Mouse (Mus musculus): ENCODE measurements at regions not wholly inside any gene's neighbourhood (a gene's known extent, or its start where the extent isn't known, plus 50 kb on each side); places are given as distances from the start of the nearest gene placed in this dataset. TPM values are rescaled to one million over a fixed set of nuclear protein-coding genes. Genes with fewer than 3 reads are reported as not detected.

DNA sequence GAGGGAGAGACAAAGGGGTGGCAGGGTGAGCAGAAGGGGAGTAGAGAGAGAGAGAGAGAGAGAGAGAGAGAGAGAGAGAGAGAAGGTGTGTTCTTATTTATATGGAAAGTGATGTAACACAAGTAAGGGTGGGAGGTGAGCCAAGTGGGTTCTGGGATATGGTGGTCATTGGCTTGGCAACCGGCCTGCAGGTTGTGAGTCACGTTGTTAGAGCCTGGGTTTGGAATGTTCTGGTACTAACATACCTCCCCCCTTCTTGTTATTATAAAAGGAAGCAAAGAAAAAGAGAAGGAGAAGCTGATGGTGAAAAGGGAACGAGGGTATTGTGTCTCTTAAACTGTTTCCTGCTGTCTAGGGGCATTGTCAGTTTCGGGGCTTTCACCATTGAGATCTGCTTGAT lies 58.3 kb upstream of the Lemd2 start:
- 63% methylated on average over 4 of the region's 4 CpGs for WGBS

GRCm38 (mm10) chr17:27261981-27262380 lies 57.7 kb upstream of the Lemd2 start:
- Histone ChIP-seq H3K27ac (ENCODE audit: low read depth, low read length) (no peak overlapping the region), H3K9ac (replicated peaks; ENCODE audit: low read length, poor library complexity, severe bottlenecking) (no peak overlapping the region), H3K27me3 (ENCODE audit: insufficient read depth, low read length) (no peaks in the 10 kb centered on the region), H3K9me3 (ENCODE audit: low read length) (no peaks in the 10 kb centered on the region), H3K4me3 (ENCODE audit: low read depth, low read length) (no peak overlapping the region), H3K4me2 (ENCODE audit: low read depth, low read length, poor library complexity, severe bottlenecking) (no peak overlapping the region), H3K36me3 (ENCODE audit: insufficient read depth, low read length) (no peaks in the 10 kb centered on the region), H3K4me1 (ENCODE audit: insufficient read depth, low read length) (no peaks in the 10 kb centered on the region)
- 90% methylated on average over 9 of the region's 9 CpGs for WGBS
- no peak for ATAC-seq (ENCODE audit: low FRiP score)
- TF ChIP-seq CTCF (IDR thresholded peaks at IDR 0.05), result no peak
- DNase-seq (ENCODE audit: low spot score), result no peak

More for the DNA sequence above, 58.3 kb upstream of the Lemd2 start:
- H3K27ac ChIP-seq (ENCODE audit: low read depth, low read length), result no peak overlapping the region
- H3K36me3 ChIP-seq (ENCODE audit: insufficient read depth, low read length), result no peaks in the 10 kb centered on the region
- no peak overlapping the region for H3K4me3 ChIP-seq (ENCODE audit: low read depth, low read length)
- no peak overlapping the region for H3K4me2 ChIP-seq (ENCODE audit: low read depth, low read length, poor library complexity, severe bottlenecking)
- no peaks in the 10 kb centered on the region for H3K4me1 ChIP-seq (ENCODE audit: insufficient read depth, low read length)
- no peaks in the 10 kb centered on the region for H3K27me3 ChIP-seq (ENCODE audit: insufficient read depth, low read length)
- no peak for TF ChIP-seq CTCF (IDR thresholded peaks at IDR 0.05)
- DNase-seq (ENCODE audit: low spot score) (no peak), ATAC-seq (ENCODE audit: low FRiP score) (no peak)
- no peaks in the 10 kb centered on the region for H3K9me3 ChIP-seq (ENCODE audit: low read length)
- no peak overlapping the region for H3K9ac ChIP-seq (replicated peaks; ENCODE audit: low read length, poor library complexity, severe bottlenecking)

DNA sequence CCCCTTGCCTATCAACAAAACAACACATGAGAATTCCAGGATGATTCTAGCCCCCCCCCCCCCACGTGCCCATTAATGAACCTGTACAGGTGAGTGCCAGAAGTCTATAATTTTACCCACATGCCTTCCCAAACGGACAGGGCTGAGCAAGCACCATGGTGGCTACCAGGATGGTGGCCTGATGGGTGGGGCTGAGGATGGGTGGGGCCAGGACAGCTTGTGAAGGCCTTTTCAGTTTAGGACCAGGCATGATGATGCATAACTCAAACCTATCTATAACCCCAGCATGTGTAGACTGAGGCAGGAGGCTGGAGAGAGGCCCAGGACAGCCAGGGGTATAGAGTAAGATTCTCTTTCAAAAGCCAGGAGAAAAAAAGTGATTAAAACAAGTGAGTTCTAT lies 57.0 kb upstream of the Lemd2 start:
- Histone ChIP-seq H3K9me3 (ENCODE audit: low read length) (no peaks in the 10 kb centered on the region), H3K4me2 (ENCODE audit: low read depth, low read length, poor library complexity, severe bottlenecking) (no peak overlapping the region), H3K9ac (replicated peaks; ENCODE audit: low read length, poor library complexity, severe bottlenecking) (no peak overlapping the region), H3K36me3 (ENCODE audit: insufficient read depth, low read length) (no peaks in the 10 kb centered on the region), H3K27me3 (ENCODE audit: insufficient read depth, low read length) (no peaks in the 10 kb centered on the region), H3K4me1 (ENCODE audit: insufficient read depth, low read length) (no peaks in the 10 kb centered on the region), H3K27ac (ENCODE audit: low read depth, low read length) (no peak overlapping the region), H3K4me3 (ENCODE audit: low read depth, low read length) (no peak overlapping the region)
- ATAC-seq (ENCODE audit: low FRiP score), result no peak
- DNase-seq (ENCODE audit: low spot score), result no peak
- no peak for TF ChIP-seq CTCF (IDR thresholded peaks at IDR 0.05)
- whole genome bisulfite sequencing, result 76% methylated on average over 2 of the region's 2 CpGs

DNA sequence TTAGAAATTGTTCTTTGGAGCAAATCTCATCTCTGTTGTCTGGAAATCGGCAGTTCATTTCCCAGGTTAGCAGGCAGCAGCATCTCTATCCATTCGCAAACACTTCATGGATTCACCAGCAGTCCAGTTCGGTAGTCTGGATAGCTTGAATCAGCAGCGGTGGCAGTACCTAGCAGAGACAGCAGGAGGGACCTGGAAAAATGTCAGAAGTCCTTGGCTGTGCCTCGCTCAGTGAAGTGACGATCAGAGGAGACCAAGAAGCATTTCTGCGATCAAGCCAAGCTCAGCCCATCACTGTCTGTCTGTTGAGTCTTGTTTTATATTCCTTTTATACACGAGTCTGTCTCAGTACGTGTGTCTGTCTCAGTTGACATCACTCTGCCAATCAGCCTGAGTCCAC lies 55.8 kb upstream of the Lemd2 start:
- Histone ChIP-seq H3K27me3 (ENCODE audit: insufficient read depth, low read length) (no peaks in the 10 kb centered on the region), H3K4me3 (ENCODE audit: low read depth, low read length) (no peak overlapping the region), H3K9ac (replicated peaks; ENCODE audit: low read length, poor library complexity, severe bottlenecking) (no peak overlapping the region), H3K4me2 (ENCODE audit: low read depth, low read length, poor library complexity, severe bottlenecking) (no peak overlapping the region), H3K27ac (ENCODE audit: low read depth, low read length) (no peak overlapping the region), H3K36me3 (ENCODE audit: insufficient read depth, low read length) (no peaks in the 10 kb centered on the region), H3K9me3 (ENCODE audit: low read length) (no peaks in the 10 kb centered on the region), H3K4me1 (ENCODE audit: insufficient read depth, low read length) (no peaks in the 10 kb centered on the region)
- DNase-seq (ENCODE audit: low spot score) (no peak), ATAC-seq (ENCODE audit: low FRiP score) (no peak)
- 87% methylated on average over 9 of the region's 9 CpGs for WGBS
- TF ChIP-seq CTCF (IDR thresholded peaks at IDR 0.05), result no peak

GRCm38 (mm10) chr17:27257345-27257744 lies 53.1 kb upstream of the Lemd2 start:
- WGBS, result 33% methylated on average over 7 of the region's 7 CpGs
- TF ChIP-seq CTCF (IDR thresholded peaks at IDR 0.05), result peak; percentile 79
- H3K4me2 ChIP-seq (ENCODE audit: low read depth, low read length, poor library complexity, severe bottlenecking), result no peak overlapping the region
- no peaks in the 10 kb centered on the region for H3K36me3 ChIP-seq (ENCODE audit: insufficient read depth, low read length)
- H3K4me3 ChIP-seq (ENCODE audit: low read depth, low read length), result no peak overlapping the region
- no peaks in the 10 kb centered on the region for H3K4me1 ChIP-seq (ENCODE audit: insufficient read depth, low read length)
- H3K9me3 ChIP-seq (ENCODE audit: low read length), result no peaks in the 10 kb centered on the region
- peak; percentile 68 for DNase-seq (ENCODE audit: low spot score)
- no peaks in the 10 kb centered on the region for H3K27me3 ChIP-seq (ENCODE audit: insufficient read depth, low read length)
- no peak overlapping the region for H3K27ac ChIP-seq (ENCODE audit: low read depth, low read length)
- ATAC-seq (ENCODE audit: low FRiP score), result peak; percentile 27; the same call in 1 of the 2 replicates
- no peak overlapping the region for H3K9ac ChIP-seq (replicated peaks; ENCODE audit: low read length, poor library complexity, severe bottlenecking)

DNA sequence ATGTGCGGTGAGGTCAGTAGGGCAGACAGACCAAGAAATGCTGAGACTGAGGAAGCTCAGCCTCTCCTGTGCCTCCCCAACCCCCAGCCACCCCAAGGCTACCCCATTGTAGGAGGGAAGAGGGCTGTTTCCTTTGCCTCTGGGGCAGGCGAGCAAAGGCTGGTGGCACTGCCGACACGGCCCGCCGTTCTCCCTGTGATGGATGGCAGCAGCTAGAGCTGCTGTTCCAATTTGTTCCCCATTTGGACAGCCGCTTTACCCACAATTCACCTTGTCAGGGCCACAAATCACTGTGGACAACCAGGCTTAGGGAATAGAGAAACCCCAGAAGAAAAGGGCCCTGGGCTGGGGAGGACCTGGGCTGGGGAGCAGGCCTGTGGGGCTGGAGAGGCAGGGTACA lies 51.5 kb upstream of the Lemd2 start:
- Histone ChIP-seq H3K4me2 (ENCODE audit: low read depth, low read length, poor library complexity, severe bottlenecking) (no peak overlapping the region), H3K27me3 (ENCODE audit: insufficient read depth, low read length) (no peaks in the 10 kb centered on the region), H3K36me3 (ENCODE audit: insufficient read depth, low read length) (no peaks in the 10 kb centered on the region), H3K4me3 (ENCODE audit: low read depth, low read length) (no peak overlapping the region), H3K27ac (ENCODE audit: low read depth, low read length) (no peak overlapping the region), H3K4me1 (ENCODE audit: insufficient read depth, low read length) (no peaks in the 10 kb centered on the region), H3K9me3 (ENCODE audit: low read length) (no peaks in the 10 kb centered on the region), H3K9ac (replicated peaks; ENCODE audit: low read length, poor library complexity, severe bottlenecking) (no peak overlapping the region)
- 85% methylated on average over 7 of the region's 7 CpGs for WGBS
- ATAC-seq (ENCODE audit: low FRiP score) (no peak), DNase-seq (ENCODE audit: low spot score) (no peak)
- TF ChIP-seq CTCF (IDR thresholded peaks at IDR 0.05), result no peak

Small RNA genes lying in the stretch of these regions (microRNA-seq; reads per million reads assigned to microRNA genes)
- gene Mir7214 (ENCODE audit: borderline number of aligned reads) (not detected), gene Mir7216 (ENCODE audit: borderline number of aligned reads) (not detected), gene Mir7217 (ENCODE audit: borderline number of aligned reads) (not detected), gene Mir7218 (ENCODE audit: borderline number of aligned reads) (not detected)

Data from midbrain, postnatal 0 days (tissue).